Mouse (Mus musculus): ENCODE measurements around the gene Numa1. TPM values are rescaled to one million over a fixed set of nuclear protein-coding genes. Genes with fewer than 3 reads are reported as not detected.
A peak's percentile ranks its signal among the peaks of the same experiment; 100 is the strongest.

Numa1 gene
- polyA plus RNA-seq, 1 experiment = 160 TPM

DNA sequence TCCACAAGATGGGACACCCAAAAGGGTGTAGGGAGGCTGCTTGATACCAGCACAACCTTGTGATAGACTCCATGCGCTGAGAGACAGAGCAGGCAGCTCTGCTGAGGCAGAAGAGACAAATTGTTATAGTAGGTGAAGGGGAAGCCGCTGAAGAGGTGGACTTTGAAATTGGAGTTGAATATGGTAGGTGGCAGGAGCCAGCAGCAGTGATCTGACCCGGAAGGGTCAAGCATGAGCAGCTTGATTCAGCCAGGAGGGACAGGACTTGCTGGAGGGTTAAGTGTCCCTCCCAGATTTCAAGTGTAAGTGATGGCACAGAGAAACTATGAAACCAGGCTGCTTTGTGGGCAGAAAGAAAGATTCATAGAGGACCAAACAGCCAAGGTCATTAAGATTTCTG is 51.2 kb downstream of the Numa1 start:
- H3K9ac ChIP-seq (ENCODE audit: low read depth, poor library complexity, severe bottlenecking) = no peak overlapping the region
- H3K4me3 ChIP-seq (ENCODE audit: low read depth, low read length) = no peak overlapping the region
- TF ChIP-seq EP300 (IDR thresholded peaks at IDR 0.05; ENCODE audit: insufficient read depth, low read depth, low read length) (no peak), POLR2A (IDR thresholded peaks at IDR 0.05; ENCODE audit: insufficient read depth, low read length) (no peak), CTCF (IDR thresholded peaks at IDR 0.05; ENCODE audit: low read depth, low read length) (no peak)
- H3K4me1 ChIP-seq (ENCODE audit: control insufficient read depth, insufficient read depth, low read length) = no peaks in the 10 kb centered on the region
- no peak overlapping the region for H3K27ac ChIP-seq (ENCODE audit: insufficient read depth, low read length)
- peaks cover 6% of the 10 kb centered on the region for H3K36me3 ChIP-seq (ENCODE audit: control insufficient read depth, insufficient read depth, low read length, poor library complexity, severe bottlenecking)
- H3K27me3 ChIP-seq (ENCODE audit: control insufficient read depth, insufficient read depth, low read length, poor library complexity, severe bottlenecking) = no peaks in the 10 kb centered on the region
- no peaks in the 10 kb centered on the region for H3K9me3 ChIP-seq (replicated peaks; ENCODE audit: control insufficient read depth, insufficient read depth, low read length, poor library complexity, severe bottlenecking)

- Histone ChIP-seq H3K4me3 (ENCODE audit: low read depth, low read length) (no peak overlapping the region), H3K36me3 (ENCODE audit: control insufficient read depth, insufficient read depth, low read length, poor library complexity, severe bottlenecking) (peaks cover 40% of the 10 kb centered on the region), H3K9me3 (replicated peaks; ENCODE audit: control insufficient read depth, insufficient read depth, low read length, poor library complexity, severe bottlenecking) (no peaks in the 10 kb centered on the region), H3K9ac (ENCODE audit: low read depth, poor library complexity, severe bottlenecking) (no peak overlapping the region), H3K4me1 (ENCODE audit: control insufficient read depth, insufficient read depth, low read length) (no peaks in the 10 kb centered on the region), H3K27me3 (ENCODE audit: control insufficient read depth, insufficient read depth, low read length, poor library complexity, severe bottlenecking) (no peaks in the 10 kb centered on the region), H3K27ac (ENCODE audit: insufficient read depth, low read length) (no peak overlapping the region)
- no peak for TF ChIP-seq CTCF (IDR thresholded peaks at IDR 0.05; ENCODE audit: low read depth, low read length)
- TF ChIP-seq EP300 (IDR thresholded peaks at IDR 0.05; ENCODE audit: insufficient read depth, low read depth, low read length) = no peak
- TF ChIP-seq POLR2A (IDR thresholded peaks at IDR 0.05; ENCODE audit: insufficient read depth, low read length) = no peak
Measured at GRCm38 (mm10) chr7:101994241-101994640, 60.3 kb downstream of the Numa1 start.

DNA sequence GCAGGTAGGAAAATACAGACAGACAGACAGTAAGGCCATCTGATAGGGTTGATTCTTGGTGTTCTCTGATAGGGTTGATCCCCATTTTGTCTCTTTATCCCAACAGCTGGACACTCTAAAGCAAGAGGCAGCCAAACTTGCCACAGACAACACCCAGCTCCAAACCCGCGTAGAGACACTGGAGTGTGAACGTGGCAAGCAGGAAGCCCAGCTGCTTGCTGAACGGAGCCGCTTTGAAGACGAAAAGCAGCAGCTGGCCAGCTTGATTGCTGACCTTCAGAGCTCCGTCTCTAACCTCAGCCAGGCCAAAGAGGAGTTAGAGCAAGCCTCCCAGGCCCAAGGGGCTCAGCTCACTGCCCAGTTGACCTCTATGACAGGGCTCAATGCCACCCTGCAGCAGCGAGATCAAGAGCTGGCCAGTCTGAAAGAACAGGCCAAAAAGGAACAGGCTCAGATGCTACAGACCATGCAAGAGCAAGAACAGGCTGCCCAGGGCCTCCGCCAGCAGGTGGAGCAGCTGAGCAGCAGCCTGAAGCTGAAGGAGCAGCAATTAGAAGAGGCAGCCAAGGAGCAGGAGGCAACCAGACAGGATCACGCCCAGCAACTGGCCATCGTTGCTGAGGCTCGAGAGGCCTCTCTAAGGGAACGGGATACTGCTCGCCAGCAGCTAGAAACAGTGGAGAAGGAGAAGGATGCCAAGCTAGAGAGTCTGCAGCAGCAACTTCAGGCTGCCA is 64.5 kb downstream of the Numa1 start:
- H3K9ac ChIP-seq (ENCODE audit: low read depth, poor library complexity, severe bottlenecking) = no peak overlapping the region
- no peaks in the 10 kb centered on the region for H3K27me3 ChIP-seq (ENCODE audit: control insufficient read depth, insufficient read depth, low read length, poor library complexity, severe bottlenecking)
- peak; percentile 99 for TF ChIP-seq CTCF (IDR thresholded peaks at IDR 0.05; ENCODE audit: low read depth, low read length)
- no peak for TF ChIP-seq EP300 (IDR thresholded peaks at IDR 0.05; ENCODE audit: insufficient read depth, low read depth, low read length)
- H3K4me3 ChIP-seq (ENCODE audit: low read depth, low read length) = no peak overlapping the region
- H3K9me3 ChIP-seq (replicated peaks; ENCODE audit: control insufficient read depth, insufficient read depth, low read length, poor library complexity, severe bottlenecking) = no peaks in the 10 kb centered on the region
- H3K4me1 ChIP-seq (ENCODE audit: control insufficient read depth, insufficient read depth, low read length) = no peaks in the 10 kb centered on the region
- H3K36me3 ChIP-seq (ENCODE audit: control insufficient read depth, insufficient read depth, low read length, poor library complexity, severe bottlenecking) = peaks cover 51% of the 10 kb centered on the region
- H3K27ac ChIP-seq (ENCODE audit: insufficient read depth, low read length) = no peak overlapping the region

DNA sequence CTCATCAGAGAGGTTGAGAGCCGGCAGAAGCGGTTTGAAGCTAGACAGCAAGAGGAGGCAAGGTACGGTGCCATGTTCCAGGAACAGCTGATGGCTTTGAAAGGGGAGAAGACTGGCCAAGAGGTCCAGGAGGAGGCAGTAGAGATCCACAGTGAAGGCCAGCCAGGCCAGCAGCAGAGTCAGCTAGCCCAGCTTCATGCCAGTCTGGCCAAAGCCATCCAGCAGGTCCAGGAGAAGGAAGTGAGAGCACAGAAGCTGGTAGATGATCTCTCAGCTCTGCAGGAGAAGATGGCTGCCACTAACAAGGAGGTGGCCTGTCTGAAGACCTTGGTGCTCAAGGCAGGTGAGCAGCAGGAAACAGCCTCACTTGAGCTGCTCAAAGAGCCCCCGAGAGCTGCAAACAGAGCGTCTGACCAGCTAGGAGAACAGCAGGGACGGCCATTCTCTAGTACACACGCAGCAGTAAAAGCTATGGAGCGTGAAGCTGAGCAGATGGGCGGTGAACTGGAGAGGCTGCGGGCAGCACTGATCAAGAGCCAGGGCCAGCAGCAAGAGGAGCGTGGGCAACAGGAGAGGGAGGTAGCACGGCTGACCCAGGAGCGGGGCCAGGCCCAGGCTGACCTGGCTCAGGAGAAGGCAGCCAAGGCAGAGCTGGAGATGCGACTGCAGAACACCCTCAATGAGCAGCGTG is 65.7 kb downstream of the Numa1 start:
- no peaks in the 10 kb centered on the region for H3K4me1 ChIP-seq (ENCODE audit: control insufficient read depth, insufficient read depth, low read length)
- no peaks in the 10 kb centered on the region for H3K27me3 ChIP-seq (ENCODE audit: control insufficient read depth, insufficient read depth, low read length, poor library complexity, severe bottlenecking)
- H3K9ac ChIP-seq (ENCODE audit: low read depth, poor library complexity, severe bottlenecking) = no peak overlapping the region
- no peak overlapping the region for H3K4me3 ChIP-seq (ENCODE audit: low read depth, low read length)
- H3K9me3 ChIP-seq (replicated peaks; ENCODE audit: control insufficient read depth, insufficient read depth, low read length, poor library complexity, severe bottlenecking) = no peaks in the 10 kb centered on the region
- H3K27ac ChIP-seq (ENCODE audit: insufficient read depth, low read length) = no peak overlapping the region
- peaks cover 39% of the 10 kb centered on the region for H3K36me3 ChIP-seq (ENCODE audit: control insufficient read depth, insufficient read depth, low read length, poor library complexity, severe bottlenecking)
- no peak for TF ChIP-seq EP300 (IDR thresholded peaks at IDR 0.05; ENCODE audit: insufficient read depth, low read depth, low read length)
- no peak for TF ChIP-seq CTCF (IDR thresholded peaks at IDR 0.05; ENCODE audit: low read depth, low read length)
- TF ChIP-seq POLR2A (IDR thresholded peaks at IDR 0.05; ENCODE audit: insufficient read depth, low read length) = no peak

DNA sequence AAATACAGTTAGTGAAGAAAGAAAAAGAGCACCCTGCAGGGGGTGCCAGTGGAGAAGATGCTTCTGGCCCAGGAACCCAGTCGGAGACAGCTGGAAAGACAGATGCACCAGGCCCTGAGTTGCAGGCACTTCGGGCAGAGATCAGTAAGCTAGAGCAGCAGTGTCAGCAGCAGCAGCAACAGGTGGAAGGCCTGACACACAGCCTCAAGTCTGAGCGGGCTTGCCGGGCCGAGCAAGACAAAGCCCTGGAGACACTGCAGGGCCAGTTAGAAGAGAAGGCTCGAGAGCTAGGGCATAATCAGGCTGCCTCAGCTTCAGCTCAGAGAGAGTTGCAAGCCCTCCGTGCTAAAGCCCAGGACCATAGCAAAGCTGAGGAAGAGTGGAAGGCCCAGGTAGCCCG is 66.4 kb downstream of the Numa1 start:
- Histone ChIP-seq H3K27ac (ENCODE audit: insufficient read depth, low read length) (no peak overlapping the region), H3K27me3 (ENCODE audit: control insufficient read depth, insufficient read depth, low read length, poor library complexity, severe bottlenecking) (no peaks in the 10 kb centered on the region), H3K4me1 (ENCODE audit: control insufficient read depth, insufficient read depth, low read length) (no peaks in the 10 kb centered on the region), H3K9me3 (replicated peaks; ENCODE audit: control insufficient read depth, insufficient read depth, low read length, poor library complexity, severe bottlenecking) (no peaks in the 10 kb centered on the region), H3K4me3 (ENCODE audit: low read depth, low read length) (no peak overlapping the region), H3K9ac (ENCODE audit: low read depth, poor library complexity, severe bottlenecking) (no peak overlapping the region), H3K36me3 (ENCODE audit: control insufficient read depth, insufficient read depth, low read length, poor library complexity, severe bottlenecking) (peaks cover 38% of the 10 kb centered on the region)
- TF ChIP-seq CTCF (IDR thresholded peaks at IDR 0.05; ENCODE audit: low read depth, low read length) (no peak), EP300 (IDR thresholded peaks at IDR 0.05; ENCODE audit: insufficient read depth, low read depth, low read length) (no peak), POLR2A (IDR thresholded peaks at IDR 0.05; ENCODE audit: insufficient read depth, low read length) (no peak)
